Mouse (Mus musculus): ENCODE data around the gene Ptprm.

DNA sequence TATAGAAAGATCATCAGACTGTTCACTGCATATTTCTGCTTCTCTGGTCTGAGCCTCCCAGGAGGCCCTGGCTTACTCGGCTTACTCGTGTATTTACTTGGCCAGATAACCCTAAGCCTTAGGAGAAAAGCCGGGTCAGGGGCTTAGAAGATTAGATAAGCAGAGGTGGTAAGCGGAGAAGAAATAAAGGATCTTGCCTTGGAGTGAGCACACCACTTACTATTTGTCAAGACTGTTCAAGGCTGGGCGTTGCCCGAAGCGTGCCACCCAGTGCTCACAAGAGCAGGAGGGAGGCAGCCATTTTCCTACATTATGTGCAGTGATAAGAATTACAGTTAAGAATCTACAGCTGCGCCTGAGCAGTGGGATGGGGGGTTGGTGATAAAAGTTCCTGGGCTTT is 646.6 kb downstream of the Ptprm start:
- TF ChIP-seq GATA1 (IDR thresholded peaks at IDR 0.05; ENCODE audit: low read length) (no peak), TAL1 (IDR thresholded peaks at IDR 0.05; ENCODE audit: low read length) (no peak)
